Mouse (Mus musculus): Measurements from ENCODE around the gene Zdhhc14. TPM values are rescaled to one million over a fixed set of nuclear protein-coding genes. Genes with fewer than 3 reads are reported as not detected.

Zdhhc14 gene
- polyA plus RNA-seq, 1 experiment from 2014 or later = 9.4 TPM

- Histone ChIP-seq H3K9ac (ENCODE audit: low read depth, low read length) (no peak overlapping the region), H3K36me3 (ENCODE audit: control insufficient read depth, insufficient read depth, low read length) (no peaks in the 10 kb centered on the region), H3K27me3 (ENCODE audit: control insufficient read depth, insufficient read depth, low read depth, low read length) (no peaks in the 10 kb centered on the region), H3K4me1 (ENCODE audit: control insufficient read depth, insufficient read depth, low read length) (peaks cover 4% of the 10 kb centered on the region), H3K4me3 (ENCODE audit: low read depth, low read length) (no peak overlapping the region), H3K9me3 (replicated peaks; ENCODE audit: control insufficient read depth, low read length, poor library complexity, severe bottlenecking) (no peaks in the 10 kb centered on the region), H3K27ac (ENCODE audit: low read length) (no peak overlapping the region), H3K4me2 (ENCODE audit: low read length) (no peak overlapping the region)
- ATAC-seq = no peak
- 52% methylated on average over 5 of the region's 5 CpGs for WGBS
These were observed 51.7 kb downstream of the Zdhhc14 start for GRCm38 (mm10) chr17:5544065-5544464.

GRCm38 (mm10) chr17:5545065-5545464, 52.7 kb downstream of the Zdhhc14 start:
- Histone ChIP-seq H3K9me3 (replicated peaks; ENCODE audit: control insufficient read depth, low read length, poor library complexity, severe bottlenecking) (no peaks in the 10 kb centered on the region), H3K36me3 (ENCODE audit: control insufficient read depth, insufficient read depth, low read length) (no peaks in the 10 kb centered on the region), H3K4me2 (ENCODE audit: low read length) (no peak overlapping the region), H3K4me3 (ENCODE audit: low read depth, low read length) (no peak overlapping the region), H3K9ac (ENCODE audit: low read depth, low read length) (no peak overlapping the region), H3K27ac (ENCODE audit: low read length) (no peak overlapping the region), H3K4me1 (ENCODE audit: control insufficient read depth, insufficient read depth, low read length) (peaks cover 4% of the 10 kb centered on the region), H3K27me3 (ENCODE audit: control insufficient read depth, insufficient read depth, low read depth, low read length) (no peaks in the 10 kb centered on the region)
- ATAC-seq = no peak
- 98% methylated on average over 2 of the region's 2 CpGs for WGBS

DNA sequence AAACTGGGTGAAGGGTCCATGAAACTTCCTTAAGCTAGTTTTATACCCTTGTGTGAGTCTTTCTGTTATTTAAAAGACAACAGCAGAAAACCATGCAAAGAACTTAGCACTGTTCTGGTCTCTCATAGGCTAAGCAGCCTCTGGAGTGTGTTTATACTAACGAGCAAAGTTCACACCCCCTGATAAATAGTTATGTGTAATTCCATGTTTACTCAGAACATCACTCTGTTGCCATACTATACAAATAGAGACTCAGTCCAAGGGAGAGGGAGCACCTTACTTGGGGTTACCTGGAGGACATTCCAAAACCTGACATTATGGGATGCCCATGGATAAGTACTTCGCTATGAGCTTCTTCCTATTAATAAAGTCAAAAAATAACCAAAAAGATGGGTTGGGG, 56.2 kb downstream of the Zdhhc14 start:
- Histone ChIP-seq H3K27ac (ENCODE audit: low read length) (no peak overlapping the region), H3K4me3 (ENCODE audit: low read depth, low read length) (no peak overlapping the region), H3K4me1 (ENCODE audit: control insufficient read depth, insufficient read depth, low read length) (peaks cover 3% of the 10 kb centered on the region), H3K27me3 (ENCODE audit: control insufficient read depth, insufficient read depth, low read depth, low read length) (no peaks in the 10 kb centered on the region), H3K9ac (ENCODE audit: low read depth, low read length) (no peak overlapping the region), H3K4me2 (ENCODE audit: low read length) (no peak overlapping the region), H3K36me3 (ENCODE audit: control insufficient read depth, insufficient read depth, low read length) (no peaks in the 10 kb centered on the region), H3K9me3 (replicated peaks; ENCODE audit: control insufficient read depth, low read length, poor library complexity, severe bottlenecking) (no peaks in the 10 kb centered on the region)
- ATAC-seq = no peak
- 90% methylated on average over 2 of the region's 2 CpGs for WGBS

GRCm38 (mm10) chr17:5549460-5549859, 57.1 kb downstream of the Zdhhc14 start:
- no peaks in the 10 kb centered on the region for H3K27me3 ChIP-seq (ENCODE audit: control insufficient read depth, insufficient read depth, low read depth, low read length)
- WGBS = 93% methylated on average over 6 of the region's 6 CpGs
- no peaks in the 10 kb centered on the region for H3K9me3 ChIP-seq (replicated peaks; ENCODE audit: control insufficient read depth, low read length, poor library complexity, severe bottlenecking)
- no peaks in the 10 kb centered on the region for H3K4me1 ChIP-seq (ENCODE audit: control insufficient read depth, insufficient read depth, low read length)
- H3K36me3 ChIP-seq (ENCODE audit: control insufficient read depth, insufficient read depth, low read length) = no peaks in the 10 kb centered on the region
- H3K4me2 ChIP-seq (ENCODE audit: low read length) = no peak overlapping the region
- no peak overlapping the region for H3K27ac ChIP-seq (ENCODE audit: low read length)
- H3K4me3 ChIP-seq (ENCODE audit: low read depth, low read length) = no peak overlapping the region
- no peak overlapping the region for H3K9ac ChIP-seq (ENCODE audit: low read depth, low read length)
- no peak for ATAC-seq

DNA sequence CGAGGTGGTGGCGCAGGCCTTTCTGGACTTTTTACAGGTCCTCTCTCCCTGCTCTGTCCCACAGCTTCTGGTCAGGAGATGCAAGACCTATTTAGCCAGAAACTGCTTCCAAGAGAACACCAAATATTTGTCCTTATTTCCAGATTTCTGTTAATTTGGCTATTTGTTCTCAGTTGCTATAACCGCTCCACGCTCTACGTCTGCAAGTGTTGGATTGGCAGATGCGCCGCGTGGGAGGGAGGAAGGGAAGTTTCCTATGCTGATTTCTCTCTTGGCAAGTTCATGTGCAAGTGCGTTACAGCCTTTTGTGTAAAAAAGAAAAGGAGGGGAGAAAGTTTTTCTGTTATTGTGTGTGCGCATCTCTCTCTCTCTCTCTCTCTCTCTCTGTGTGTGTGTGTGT, 58.1 kb downstream of the Zdhhc14 start:
- H3K4me2 ChIP-seq (ENCODE audit: low read length) = no peak overlapping the region
- 92% methylated on average over 10 of the region's 10 CpGs for WGBS
- H3K27me3 ChIP-seq (ENCODE audit: control insufficient read depth, insufficient read depth, low read depth, low read length) = no peaks in the 10 kb centered on the region
- H3K4me1 ChIP-seq (ENCODE audit: control insufficient read depth, insufficient read depth, low read length) = no peaks in the 10 kb centered on the region
- H3K9me3 ChIP-seq (replicated peaks; ENCODE audit: control insufficient read depth, low read length, poor library complexity, severe bottlenecking) = no peaks in the 10 kb centered on the region
- H3K4me3 ChIP-seq (ENCODE audit: low read depth, low read length) = no peak overlapping the region
- no peak overlapping the region for H3K27ac ChIP-seq (ENCODE audit: low read length)
- no peaks in the 10 kb centered on the region for H3K36me3 ChIP-seq (ENCODE audit: control insufficient read depth, insufficient read depth, low read length)
- ATAC-seq = no peak
- H3K9ac ChIP-seq (ENCODE audit: low read depth, low read length) = no peak overlapping the region

DNA sequence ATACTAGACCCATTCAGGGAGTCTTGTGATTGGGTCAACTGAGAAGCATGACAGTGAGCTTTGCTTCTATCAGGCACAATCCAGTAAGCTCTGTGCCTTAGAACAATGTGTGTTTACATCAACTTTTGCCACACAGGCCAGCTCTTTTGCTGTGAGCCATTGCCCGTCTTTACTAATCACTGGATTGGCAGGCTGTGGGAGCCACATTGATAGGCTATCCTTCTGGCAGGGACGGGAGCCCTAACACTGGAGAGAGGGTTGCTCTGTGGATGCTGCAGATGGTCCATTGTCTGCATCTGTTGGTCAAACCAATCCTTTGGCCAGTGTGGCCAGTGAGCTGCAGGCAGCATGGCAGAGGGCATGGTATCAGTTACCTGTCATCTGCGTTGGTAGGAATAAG, 58.8 kb downstream of the Zdhhc14 start:
- Histone ChIP-seq H3K4me1 (ENCODE audit: control insufficient read depth, insufficient read depth, low read length) (no peaks in the 10 kb centered on the region), H3K9ac (ENCODE audit: low read depth, low read length) (no peak overlapping the region)
- 80% methylated on average over 3 of the region's 3 CpGs for WGBS

GRCm38 (mm10) chr17:5552036-5552760, 59.8 kb downstream of the Zdhhc14 start:
- Histone ChIP-seq H3K4me3 (ENCODE audit: low read depth, low read length) (no peak overlapping the region), H3K27me3 (ENCODE audit: control insufficient read depth, insufficient read depth, low read depth, low read length) (no peaks in the 10 kb centered on the region), H3K9me3 (replicated peaks; ENCODE audit: control insufficient read depth, low read length, poor library complexity, severe bottlenecking) (no peaks in the 10 kb centered on the region), H3K4me2 (ENCODE audit: low read length) (no peak overlapping the region), H3K4me1 (ENCODE audit: control insufficient read depth, insufficient read depth, low read length) (no peaks in the 10 kb centered on the region), H3K27ac (ENCODE audit: low read length) (no peak overlapping the region), H3K36me3 (ENCODE audit: control insufficient read depth, insufficient read depth, low read length) (no peaks in the 10 kb centered on the region), H3K9ac (ENCODE audit: low read depth, low read length) (no peak overlapping the region)
- WGBS = 79% methylated on average over 14 of the region's 14 CpGs
- no peak for ATAC-seq

More for the DNA sequence above, 58.8 kb downstream of the Zdhhc14 start:
- Histone ChIP-seq H3K4me3 (ENCODE audit: low read depth, low read length) (no peak overlapping the region), H3K4me2 (ENCODE audit: low read length) (no peak overlapping the region), H3K9me3 (replicated peaks; ENCODE audit: control insufficient read depth, low read length, poor library complexity, severe bottlenecking) (no peaks in the 10 kb centered on the region), H3K36me3 (ENCODE audit: control insufficient read depth, insufficient read depth, low read length) (no peaks in the 10 kb centered on the region), H3K27ac (ENCODE audit: low read length) (no peak overlapping the region), H3K27me3 (ENCODE audit: control insufficient read depth, insufficient read depth, low read depth, low read length) (no peaks in the 10 kb centered on the region)
- no peak for ATAC-seq

- H3K36me3 ChIP-seq (ENCODE audit: control insufficient read depth, insufficient read depth, low read length) = no peaks in the 10 kb centered on the region
- ATAC-seq = no peak
- WGBS = 77% methylated on average over 5 of the region's 5 CpGs
- no peaks in the 10 kb centered on the region for H3K4me1 ChIP-seq (ENCODE audit: control insufficient read depth, insufficient read depth, low read length)
- H3K9ac ChIP-seq (ENCODE audit: low read depth, low read length) = no peak overlapping the region
- H3K4me3 ChIP-seq (ENCODE audit: low read depth, low read length) = no peak overlapping the region
- no peak overlapping the region for H3K27ac ChIP-seq (ENCODE audit: low read length)
- H3K27me3 ChIP-seq (ENCODE audit: control insufficient read depth, insufficient read depth, low read depth, low read length) = no peaks in the 10 kb centered on the region
- no peaks in the 10 kb centered on the region for H3K9me3 ChIP-seq (replicated peaks; ENCODE audit: control insufficient read depth, low read length, poor library complexity, severe bottlenecking)
- no peak overlapping the region for H3K4me2 ChIP-seq (ENCODE audit: low read length)
These were observed 61.2 kb downstream of the Zdhhc14 start for GRCm38 (mm10) chr17:5553556-5553955.

- Histone ChIP-seq H3K36me3 (ENCODE audit: control insufficient read depth, insufficient read depth, low read length) (no peaks in the 10 kb centered on the region), H3K27ac (ENCODE audit: low read length) (no peak overlapping the region), H3K4me3 (ENCODE audit: low read depth, low read length) (no peak overlapping the region), H3K4me1 (ENCODE audit: control insufficient read depth, insufficient read depth, low read length) (no peaks in the 10 kb centered on the region), H3K27me3 (ENCODE audit: control insufficient read depth, insufficient read depth, low read depth, low read length) (no peaks in the 10 kb centered on the region), H3K4me2 (ENCODE audit: low read length) (no peak overlapping the region), H3K9me3 (replicated peaks; ENCODE audit: control insufficient read depth, low read length, poor library complexity, severe bottlenecking) (no peaks in the 10 kb centered on the region), H3K9ac (ENCODE audit: low read depth, low read length) (no peak overlapping the region)
- 93% methylated on average over 2 of the region's 2 CpGs for WGBS
- ATAC-seq = no peak
These were observed 62.2 kb downstream of the Zdhhc14 start for GRCm38 (mm10) chr17:5554573-5554972.
